Comparison of ENCODE assay signal across 10 mouse cellular contexts in genomic region chr14:25765146-25765545, GRCm38 (mm10). TPM values are rescaled to one million over a fixed set of nuclear protein-coding genes. Genes with fewer than 3 reads are reported as not detected.
DNase-seq lines count a peak whose midpoint lies in the region; ATAC-seq and TF ChIP-seq lines count a peak whose summit lies in the region.
"Had no signal": no experiment of that assay in that cellular context is flagged by ENCODE, and none has a peak within 500 bp of the region (broad histone marks: within the 10 kb centered on the region; RNA-seq: fewer than 3 reads in every experiment).

No protein-coding gene starts in this region.

- DNase-seq in layer of hippocampus, adult 2 months (ENCODE audit: low spot score in 2 of 2) = no peak
- no peak for DNase-seq in layer of hippocampus, postnatal 25 days (ENCODE audit: extremely low spot score in 1 of 2, low spot score in 1 of 2)
- no peak for DNase-seq in forebrain, embryonic 10.5 days (ENCODE audit: extremely low spot score, low spot score)
- no peak for DNase-seq in adrenal gland, postnatal 36 days
- DNase-seq in kidney, postnatal 25 days = no peak
- DNase-seq in lung, postnatal 14 days = no peak
- DNase-seq: lung, postnatal 10 days had no signal

- peak overlapping the region; percentile 95 for H3K4me2 ChIP-seq in hindbrain, embryonic 16.5 days (ENCODE audit: low read length)
- peak overlapping the region; percentile 99 for H3K4me2 ChIP-seq in neural tube, embryonic 14.5 days (ENCODE audit: low read depth, low read length)

- H3K9ac ChIP-seq in hindbrain, embryonic 16.5 days (ENCODE audit: low read depth, low read length) = no peak overlapping the region
- no peak overlapping the region for H3K9ac ChIP-seq in neural tube, embryonic 14.5 days (replicated peaks; ENCODE audit: low read depth, low read length)

- no peak for TF ChIP-seq CTCF in layer of hippocampus, adult 2 months (conservative IDR thresholded peaks at IDR 0.05)

- peak overlapping the region; percentile 19 for H3K4me3 ChIP-seq in layer of hippocampus, adult 2 months
- no peak overlapping the region for H3K4me3 ChIP-seq in forebrain, embryonic 10.5 days
- H3K4me3 ChIP-seq in hindbrain, embryonic 16.5 days (ENCODE audit: low read length) = no peak overlapping the region
- no peak overlapping the region for H3K4me3 ChIP-seq in neural tube, embryonic 14.5 days (ENCODE audit: low read depth, low read length)

- H3K27ac ChIP-seq in layer of hippocampus, adult 2 months = peak overlapping the region; percentile 95
- peak overlapping the region; percentile 76 for H3K27ac ChIP-seq in forebrain, embryonic 10.5 days
- peak overlapping the region; percentile 74 for H3K27ac ChIP-seq in hindbrain, embryonic 16.5 days (ENCODE audit: low read depth, low read length)
- peak overlapping the region; percentile 76 for H3K27ac ChIP-seq in neural tube, embryonic 14.5 days (ENCODE audit: low read depth, low read length)

- ATAC-seq in hindbrain, embryonic 16.5 days = no peak
- ATAC-seq in neural tube, embryonic 14.5 days (ENCODE audit: low read depth) = no peak
- ATAC-seq: inflammation-experienced regulatory T-cells, adult 6 months had no signal

- 47% methylated on average over 12 of the region's 12 CpGs for WGBS in forebrain, embryonic 10.5 days
- 20% methylated on average over 12 of the region's 12 CpGs for WGBS in hindbrain, embryonic 16.5 days
- 38% methylated on average over 12 of the region's 12 CpGs for WGBS in neural tube, embryonic 14.5 days

- peaks cover 34% of the 10 kb centered on the region for H3K27me3 ChIP-seq in forebrain, embryonic 10.5 days (ENCODE audit: poor library complexity, severe bottlenecking)
- H3K27me3 ChIP-seq in hindbrain, embryonic 16.5 days (replicated peaks; ENCODE audit: control insufficient read depth, insufficient read depth, low read length) = no peaks in the 10 kb centered on the region
- peaks cover 3% of the 10 kb centered on the region; the same call in 1 of the 2 replicates for H3K27me3 ChIP-seq in neural tube, embryonic 14.5 days (ENCODE audit: control insufficient read depth, insufficient read depth, low read length)

- no peaks in the 10 kb centered on the region for H3K9me3 ChIP-seq in forebrain, embryonic 10.5 days
- H3K9me3 ChIP-seq in hindbrain, embryonic 16.5 days (ENCODE audit: control insufficient read depth, low read length) = no peaks in the 10 kb centered on the region
- H3K9me3 ChIP-seq in neural tube, embryonic 14.5 days (ENCODE audit: control insufficient read depth, low read length) = no peaks in the 10 kb centered on the region

- no peaks in the 10 kb centered on the region for H3K36me3 ChIP-seq in forebrain, embryonic 10.5 days (replicated peaks)
- H3K36me3 ChIP-seq in hindbrain, embryonic 16.5 days (ENCODE audit: control insufficient read depth, insufficient read depth, low read length) = no peaks in the 10 kb centered on the region
- H3K36me3 ChIP-seq in neural tube, embryonic 14.5 days (ENCODE audit: control insufficient read depth, insufficient read depth, low read length) = no peaks in the 10 kb centered on the region

- peaks cover 65% of the 10 kb centered on the region for H3K4me1 ChIP-seq in forebrain, embryonic 10.5 days
- peaks cover 15% of the 10 kb centered on the region for H3K4me1 ChIP-seq in hindbrain, embryonic 16.5 days (ENCODE audit: control insufficient read depth, insufficient read depth, low read depth, low read length)
- H3K4me1 ChIP-seq in neural tube, embryonic 14.5 days (ENCODE audit: control insufficient read depth, insufficient read depth, low read length) = peaks cover 9% of the 10 kb centered on the region

RNA-seq across cellular contexts. Expression of gene Zcchc24, which starts 3.7 kb away (rescaled TPM):
- total RNA-seq in layer of hippocampus, adult 2 months (2021) = 10 to 100 TPM; 56.4 to 58.5 TPM
- total RNA-seq in layer of hippocampus, postnatal 25 days (2021) = 10 to 100 TPM; 56.1 to 59.0 TPM
- 8.1 TPM in 2 replicates for polyA plus RNA-seq in forebrain, embryonic 10.5 days (2016; fragmentation: Nextera tagmentation; extraction: Ambion mirVana)
- polyA plus RNA-seq in hindbrain, embryonic 16.5 days (2015; fragmentation: Nextera tagmentation; extraction: Ambion mirVana) = 10.1 and 17.2 TPM in 2 replicates
- polyA plus RNA-seq in neural tube, embryonic 14.5 days (2014; fragmentation: Nextera tagmentation; extraction: Ambion mirVana) = 11.0 and 17.5 TPM in 2 replicates
- total RNA-seq in adrenal gland, postnatal 36 days (2021) = 10 to 100 TPM; 21.2 to 21.3 TPM
